Mouse (Mus musculus): Measurements from ENCODE around the gene Park7. TPM values are rescaled to one million over a fixed set of nuclear protein-coding genes. Genes with fewer than 3 reads are reported as not detected.

The Park7 gene
- polyA plus RNA-seq, 1 experiment from 2014 or later: 374 TPM

GRCm38 (mm10) chr4:150872681-150873080 is 41.6 kb downstream of the Park7 start:
- ATAC-seq (ENCODE audit: insufficient number of reproducible peaks, low FRiP score, low TSS enrichment, low read depth): no peak
- H3K27ac ChIP-seq (replicated peaks): peak overlapping the region; percentile 89
- 41% methylated on average over 8 of the region's 8 CpGs for WGBS

GRCm38 (mm10) chr4:150872139-150872651 is 42.0 kb downstream of the Park7 start:
- H3K9ac ChIP-seq: no peak overlapping the region
- peak overlapping the region; percentile 9; the same call in 1 of the 2 replicates for H3K4me2 ChIP-seq (replicated peaks)
- H3K27ac ChIP-seq (replicated peaks): peak overlapping the region; percentile 89
- WGBS: 8% methylated on average over 9 of the region's 9 CpGs
- ATAC-seq (ENCODE audit: insufficient number of reproducible peaks, low FRiP score, low TSS enrichment, low read depth): no peak; the same call in none of the 2 replicates
- peaks cover 38% of the 10 kb centered on the region for H3K4me1 ChIP-seq
- peaks cover 12% of the 10 kb centered on the region for H3K36me3 ChIP-seq
- no peaks in the 10 kb centered on the region for H3K9me3 ChIP-seq (replicated peaks)
- H3K4me3 ChIP-seq (replicated peaks): no peak overlapping the region
- no peaks in the 10 kb centered on the region for H3K27me3 ChIP-seq

More at GRCm38 (mm10) chr4:150872681-150873080, 41.6 kb downstream of the Park7 start:
- H3K27me3 ChIP-seq: no peaks in the 10 kb centered on the region
- H3K4me2 ChIP-seq (replicated peaks): 0 out of 2 replicates have a peak overlapping the region, but pooled peaks have one; percentile 9
- H3K9ac ChIP-seq: no peak overlapping the region
- no peak overlapping the region for H3K4me3 ChIP-seq (replicated peaks)
- peaks cover 38% of the 10 kb centered on the region for H3K4me1 ChIP-seq
- H3K9me3 ChIP-seq (replicated peaks): no peaks in the 10 kb centered on the region
- H3K36me3 ChIP-seq: peaks cover 7% of the 10 kb centered on the region; the same call in 1 of the 2 replicates

DNA sequence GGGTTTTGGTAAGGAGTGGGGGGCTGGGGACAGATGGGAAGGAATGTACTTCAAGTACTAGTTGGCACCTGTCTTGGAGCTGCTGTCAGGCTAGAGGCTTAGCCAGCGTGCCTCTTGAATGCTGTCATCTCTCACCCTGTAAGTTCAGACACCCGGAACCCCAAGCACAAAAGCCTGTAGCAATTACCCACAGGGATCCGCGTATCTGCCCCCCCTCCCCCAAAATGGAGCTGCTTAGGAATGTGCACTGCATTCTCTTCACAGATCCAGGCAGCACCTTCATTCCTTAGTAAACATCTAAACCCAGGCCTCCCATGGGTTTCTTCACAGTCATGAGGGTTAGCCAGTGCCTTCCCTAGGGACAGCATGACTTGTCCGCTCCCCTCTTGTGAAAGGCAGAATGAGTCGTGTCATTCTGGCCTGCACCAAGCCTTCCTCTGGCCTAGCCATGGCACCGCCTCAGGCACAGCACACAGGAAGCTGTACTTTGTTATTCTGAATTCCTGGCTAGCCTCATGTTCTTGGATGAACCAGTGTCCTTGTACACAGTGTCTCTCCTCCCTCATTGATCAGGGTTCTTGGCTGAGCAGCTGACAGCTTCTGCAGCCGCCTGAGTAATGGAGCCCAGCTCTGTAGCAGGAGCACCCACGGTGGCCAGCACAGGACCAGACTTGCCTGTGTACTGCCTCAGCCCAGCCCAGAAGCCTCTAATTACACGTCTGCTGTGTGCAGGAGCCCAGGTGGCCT is 42.7 kb downstream of the Park7 start:
- WGBS: 16% methylated on average over 10 of the region's 10 CpGs
- no peak overlapping the region for H3K4me3 ChIP-seq (replicated peaks)
- H3K27me3 ChIP-seq: no peaks in the 10 kb centered on the region
- H3K36me3 ChIP-seq: peaks cover 18% of the 10 kb centered on the region
- H3K9me3 ChIP-seq (replicated peaks): no peaks in the 10 kb centered on the region
- peaks cover 38% of the 10 kb centered on the region for H3K4me1 ChIP-seq
- H3K27ac ChIP-seq (replicated peaks): peak overlapping the region; percentile 89
- ATAC-seq (ENCODE audit: insufficient number of reproducible peaks, low FRiP score, low TSS enrichment, low read depth): peak; percentile 64
- no peak overlapping the region for H3K9ac ChIP-seq
- H3K4me2 ChIP-seq (replicated peaks): peak overlapping the region; percentile 9; the same call in 1 of the 2 replicates

DNA sequence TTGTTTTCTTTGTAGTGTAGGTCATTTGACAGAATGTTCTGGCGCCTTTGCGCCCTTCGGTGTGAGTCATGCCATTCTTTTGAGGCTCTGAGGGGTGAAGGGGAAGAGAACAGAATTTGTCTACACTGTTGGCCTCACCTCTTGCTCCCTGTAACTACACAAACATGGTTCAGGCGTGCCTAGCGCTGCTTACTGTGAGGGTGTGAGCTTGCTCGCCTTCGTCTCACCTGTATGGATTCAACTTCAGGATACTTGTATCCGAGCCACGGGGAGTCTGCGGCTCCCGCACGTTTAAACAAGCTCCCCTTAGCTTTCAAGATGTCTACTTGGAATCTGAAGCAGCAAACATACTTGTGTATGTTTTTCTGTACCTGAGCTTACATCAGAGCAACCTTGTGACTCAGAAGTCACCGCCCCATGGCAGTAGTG is 43.3 kb downstream of the Park7 start:
- H3K27ac ChIP-seq (replicated peaks): peak overlapping the region; percentile 89
- 66% methylated on average over 13 of the region's 13 CpGs for WGBS

GRCm38 (mm10) chr4:150869276-150870197 is 44.7 kb downstream of the Park7 start:
- Histone ChIP-seq H3K9ac (no peak overlapping the region), H3K9me3 (replicated peaks) (no peaks in the 10 kb centered on the region), H3K27ac (replicated peaks) (peak overlapping the region; percentile 89), H3K27me3 (no peaks in the 10 kb centered on the region), H3K4me1 (peaks cover 42% of the 10 kb centered on the region), H3K4me2 (replicated peaks) (no peak overlapping the region), H3K4me3 (replicated peaks) (no peak overlapping the region), H3K36me3 (peaks cover 26% of the 10 kb centered on the region)
- no peak for ATAC-seq (ENCODE audit: insufficient number of reproducible peaks, low FRiP score, low TSS enrichment, low read depth)
- 55% methylated on average over 17 of the region's 17 CpGs for WGBS

More for the DNA sequence above, 43.3 kb downstream of the Park7 start:
- Histone ChIP-seq H3K9me3 (replicated peaks) (no peaks in the 10 kb centered on the region), H3K4me2 (replicated peaks) (no peak overlapping the region), H3K4me1 (peaks cover 38% of the 10 kb centered on the region), H3K36me3 (peaks cover 24% of the 10 kb centered on the region), H3K27me3 (no peaks in the 10 kb centered on the region), H3K4me3 (replicated peaks) (no peak overlapping the region), H3K9ac (no peak overlapping the region)
- ATAC-seq (ENCODE audit: insufficient number of reproducible peaks, low FRiP score, low TSS enrichment, low read depth): no peak

DNA sequence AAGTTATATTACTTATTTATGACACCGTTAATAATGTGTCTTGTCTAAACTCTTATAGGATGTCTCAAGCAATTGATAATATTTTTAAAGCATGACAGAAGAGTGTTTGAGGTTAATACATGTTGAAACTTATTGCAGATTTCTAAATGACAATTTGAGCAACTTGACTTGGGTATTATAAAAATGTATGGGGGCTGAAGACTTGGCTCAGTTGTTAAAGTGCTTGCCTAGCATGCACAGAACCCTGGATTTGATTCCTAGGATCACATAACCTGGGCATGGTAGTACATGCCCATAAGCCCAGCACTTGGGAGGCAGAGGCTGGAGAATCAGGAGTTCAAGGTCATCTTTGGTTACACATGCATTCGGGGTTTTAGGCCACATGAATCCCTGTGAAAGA is 45.4 kb downstream of the Park7 start:
- Histone ChIP-seq H3K4me3 (replicated peaks) (no peak overlapping the region), H3K4me2 (replicated peaks) (no peak overlapping the region), H3K36me3 (peaks cover 26% of the 10 kb centered on the region), H3K27ac (replicated peaks) (0 out of 2 replicates have a peak overlapping the region, but pooled peaks have one; percentile 89), H3K4me1 (peaks cover 42% of the 10 kb centered on the region), H3K27me3 (no peaks in the 10 kb centered on the region), H3K9me3 (replicated peaks) (no peaks in the 10 kb centered on the region), H3K9ac (no peak overlapping the region)
- no peak for ATAC-seq (ENCODE audit: insufficient number of reproducible peaks, low FRiP score, low TSS enrichment, low read depth)
- 63% methylated on average over 2 of the region's 2 CpGs for WGBS

- H3K9me3 ChIP-seq (replicated peaks): no peaks in the 10 kb centered on the region
- no peak overlapping the region for H3K4me2 ChIP-seq (replicated peaks)
- H3K27me3 ChIP-seq: no peaks in the 10 kb centered on the region
- no peak overlapping the region for H3K9ac ChIP-seq
- H3K27ac ChIP-seq (replicated peaks): no peak overlapping the region
- no peak overlapping the region for H3K4me3 ChIP-seq (replicated peaks)
- peaks cover 48% of the 10 kb centered on the region for H3K4me1 ChIP-seq
- 76% methylated on average over 6 of the region's 6 CpGs for WGBS
- no peak for ATAC-seq (ENCODE audit: insufficient number of reproducible peaks, low FRiP score, low TSS enrichment, low read depth)
- peaks cover 26% of the 10 kb centered on the region for H3K36me3 ChIP-seq
Observed at GRCm38 (mm10) chr4:150868161-150868560, 46.1 kb downstream of the Park7 start.

- 88% methylated on average over 12 of the region's 12 CpGs for WGBS
- Histone ChIP-seq H3K27me3 (no peaks in the 10 kb centered on the region), H3K9ac (no peak overlapping the region), H3K27ac (replicated peaks) (no peak overlapping the region), H3K4me1 (peaks cover 38% of the 10 kb centered on the region), H3K4me3 (replicated peaks) (no peak overlapping the region), H3K9me3 (replicated peaks) (no peaks in the 10 kb centered on the region), H3K4me2 (replicated peaks) (no peak overlapping the region), H3K36me3 (peaks cover 26% of the 10 kb centered on the region)
- ATAC-seq (ENCODE audit: insufficient number of reproducible peaks, low FRiP score, low TSS enrichment, low read depth): no peak
Observed at GRCm38 (mm10) chr4:150866494-150866893, 47.7 kb downstream of the Park7 start.

GRCm38 (mm10) chr4:150866069-150866468 is 48.2 kb downstream of the Park7 start:
- Histone ChIP-seq H3K4me1 (peaks cover 36% of the 10 kb centered on the region), H3K36me3 (peaks cover 26% of the 10 kb centered on the region), H3K9ac (no peak overlapping the region), H3K27me3 (no peaks in the 10 kb centered on the region), H3K27ac (replicated peaks) (no peak overlapping the region), H3K4me3 (replicated peaks) (no peak overlapping the region), H3K4me2 (replicated peaks) (no peak overlapping the region), H3K9me3 (replicated peaks) (no peaks in the 10 kb centered on the region)
- ATAC-seq (ENCODE audit: insufficient number of reproducible peaks, low FRiP score, low TSS enrichment, low read depth): no peak
- WGBS: 81% methylated on average over 11 of the region's 11 CpGs

- Histone ChIP-seq H3K9me3 (replicated peaks) (no peaks in the 10 kb centered on the region), H3K4me2 (replicated peaks) (no peak overlapping the region), H3K36me3 (peaks cover 26% of the 10 kb centered on the region), H3K4me1 (peaks cover 33% of the 10 kb centered on the region), H3K4me3 (replicated peaks) (no peak overlapping the region), H3K27me3 (no peaks in the 10 kb centered on the region), H3K27ac (replicated peaks) (no peak overlapping the region), H3K9ac (no peak overlapping the region)
- ATAC-seq (ENCODE audit: insufficient number of reproducible peaks, low FRiP score, low TSS enrichment, low read depth): no peak
Observed at GRCm38 (mm10) chr4:150865371-150865770, 48.9 kb downstream of the Park7 start.
